Mouse (Mus musculus) hindbrain, embryonic 13.5 days (tissue): ENCODE results near the gene Suox. TPM values are rescaled to one million over a fixed set of nuclear protein-coding genes. Genes with fewer than 3 reads are reported as not detected.

Experiments used
- ATAC-seq: fragments of 200-750 bp; cut with Nextera tagmentation; 2 replicates; pipeline ENCODE4 v1.8.0; 2017; ENCODE audit warnings: moderate TSS enrichment; ENCODE audit not compliant: low FRiP score
- H3K27ac ChIP-seq: fragments of 300-500 bp; sonication (generic); 2 replicates; pipeline ENCODE4 v1.5.1; 2015; ENCODE audit warnings: inconsistent platforms, mild to moderate bottlenecking, moderate library complexity
- H3K27me3 ChIP-seq: fragments of 300-500 bp; sonication (generic); 2 replicates; pipeline ENCODE4 v1.6.1; 2015; ENCODE audit warnings: mild to moderate bottlenecking, inconsistent platforms
- H3K36me3 ChIP-seq: fragments of 300-500 bp; sonication (generic); 2 replicates; pipeline ENCODE4 v1.6.1; 2015; ENCODE audit warnings: mild to moderate bottlenecking, inconsistent platforms
- H3K4me1 ChIP-seq: fragments of 300-500 bp; sonication (generic); replicated peaks from 2 replicates; pipeline ENCODE4 v1.6.1; 2015; ENCODE audit warnings: inconsistent platforms
- H3K4me2 ChIP-seq: fragments of 300-500 bp; sonication (generic); 2 replicates; pipeline ENCODE4 v1.6.1; 2015; ENCODE audit warnings: inconsistent platforms, mild to moderate bottlenecking, moderate library complexity
- H3K4me3 ChIP-seq: fragments of 300-500 bp; sonication (generic); 2 replicates; pipeline ENCODE4 v1.5.1; 2015; ENCODE audit warnings: mild to moderate bottlenecking, inconsistent platforms
- H3K9ac ChIP-seq: fragments of 300-500 bp; sonication (generic); 2 replicates; pipeline ENCODE4 v1.6.1; 2015; ENCODE audit warnings: mild to moderate bottlenecking, inconsistent platforms
- H3K9me3 ChIP-seq: fragments of 300-500 bp; sonication (generic); 2 replicates; pipeline ENCODE4 v1.6.1; 2016; ENCODE audit warnings: inconsistent platforms
- polyA plus RNA-seq: library from polyadenylated mRNA; unstranded; fragments of >200 nt; fragmentation: Nextera tagmentation; extraction: Ambion mirVana; gene quantifications from 2 replicates; pipeline ENCODE4 v1.2.1, GENCODE M21; 2015

Suox gene
- polyA plus RNA-seq, 1 experiment from 2014 or later, result 14.6 TPM

DNA sequence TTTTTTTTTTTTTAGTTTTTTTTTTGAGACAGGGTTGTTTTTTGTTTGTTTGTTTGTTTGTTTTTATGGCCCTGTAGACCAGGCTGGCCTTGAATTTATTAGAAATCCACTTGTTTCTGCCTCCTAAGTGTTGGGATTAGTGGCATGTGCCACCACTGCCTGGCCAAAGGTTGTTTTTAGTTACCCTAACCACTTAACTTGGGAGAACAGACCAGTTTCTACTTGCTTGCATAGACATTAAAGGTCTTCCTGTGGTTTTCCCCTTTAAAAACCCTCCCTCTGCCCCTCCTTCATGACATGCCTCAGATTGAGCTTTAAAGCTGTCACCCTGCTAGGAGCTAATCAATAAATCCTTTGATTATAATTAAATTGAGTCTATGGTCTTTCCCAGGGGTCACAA is 53.6 kb downstream of the Suox start:
- Histone ChIP-seq H3K4me3 (no peak overlapping the region), H3K4me1 (peaks cover 6% of the 10 kb centered on the region), H3K9me3 (no peaks in the 10 kb centered on the region), H3K36me3 (peaks cover 29% of the 10 kb centered on the region), H3K9ac (no peak overlapping the region), H3K4me2 (no peak overlapping the region), H3K27ac (no peak overlapping the region), H3K27me3 (no peaks in the 10 kb centered on the region)
- ATAC-seq, result no peak

Other genes starting within 250 kb of the Suox start
- gene Smarcc2, start 214.8 kb downstream of the Suox start, polyA plus RNA-seq, result 195 and 196 TPM in 2 replicates
- gene Myl6, start 179.9 kb downstream of the Suox start, polyA plus RNA-seq, result 933 and 943 TPM in 2 replicates
- 4.1 and 4.2 TPM in 2 replicates for gene Myl6b, start 175.4 kb downstream of the Suox start, polyA plus RNA-seq
- gene Esyt1, start 148.2 kb downstream of the Suox start, polyA plus RNA-seq, result 16.4 and 17.6 TPM in 2 replicates
- gene Zc3h10, start 126.3 kb downstream of the Suox start, polyA plus RNA-seq, result 19.7 and 20.9 TPM in 2 replicates
- 2,639 and 2,680 TPM in 2 replicates for gene Rpl41, start 124.8 kb downstream of the Suox start, polyA plus RNA-seq
- 125 and 129 TPM in 2 replicates for gene Pa2g4, start 108.1 kb downstream of the Suox start, polyA plus RNA-seq
- gene Erbb3, start 84.4 kb downstream of the Suox start, polyA plus RNA-seq, result 3.0 and 3.5 TPM in 2 replicates
- 482 and 485 TPM in 2 replicates for gene Rps26, start 47.3 kb downstream of the Suox start, polyA plus RNA-seq
- gene Ikzf4, start 28.1 kb downstream of the Suox start, polyA plus RNA-seq, result 14.6 and 15.2 TPM in 2 replicates
- 99.1 and 101 TPM in 2 replicates for gene Rab5b, start 22.2 kb upstream of the Suox start, polyA plus RNA-seq
- gene Pmel, start 30.1 kb upstream of the Suox start, polyA plus RNA-seq, result 0.32 and 0.70 TPM in 2 replicates
- gene Cdk2, start 31.0 kb upstream of the Suox start, polyA plus RNA-seq, result 26.0 and 26.7 TPM in 2 replicates
- 6.5 and 7.0 TPM in 2 replicates for gene Dgka, start 70.8 kb upstream of the Suox start, polyA plus RNA-seq
- gene Pym1, start 73.8 kb upstream of the Suox start, polyA plus RNA-seq, result 46.5 and 50.0 TPM in 2 replicates
- 0.51 and 0.71 TPM in 2 replicates for gene Mmp19, start 116.8 kb upstream of the Suox start, polyA plus RNA-seq
- 57.5 and 59.5 TPM in 2 replicates for gene Dnajc14, start 130.0 kb upstream of the Suox start, polyA plus RNA-seq
- gene Tmem198b, start 130.3 kb upstream of the Suox start, polyA plus RNA-seq, result 17.9 and 18.8 TPM in 2 replicates
- 185 and 190 TPM in 2 replicates for gene Sarnp, start 143.3 kb upstream of the Suox start, polyA plus RNA-seq
- 30.2 and 34.4 TPM in 2 replicates for gene Ormdl2, start 147.6 kb upstream of the Suox start, polyA plus RNA-seq
- gene Gdf11, start 217.6 kb upstream of the Suox start, polyA plus RNA-seq, result 10.2 and 10.3 TPM in 2 replicates
- 198 and 229 TPM in 2 replicates for gene Cd63, start 226.9 kb upstream of the Suox start, polyA plus RNA-seq
- 16.6 and 19.3 TPM in 2 replicates for gene Rdh5, start 248.8 kb upstream of the Suox start, polyA plus RNA-seq
- 281 and 286 TPM in 2 replicates for gene Bloc1s1, start 250.0 kb upstream of the Suox start, polyA plus RNA-seq